Mouse (Mus musculus) cerebellum, adult 2 months (tissue): ENCODE data around the gene Mau2.
A peak's percentile ranks its signal among the peaks of the same experiment; 100 is the strongest.

Source experiments
- CTCF ChIP-seq: fragments of 200-500 bp; IDR thresholded peaks from 2 replicates; pipeline ENCODE4 v1.5.1; 2011; ENCODE audit warnings: low read depth, mild to moderate bottlenecking, control low read depth, low read length, moderate library complexity, borderline replicate concordance; ENCODE audit not compliant: insufficient read depth
- POLR2A ChIP-seq: fragments of 200-500 bp; IDR thresholded peaks from 2 replicates; pipeline ENCODE4 v1.6.1; 2011; ENCODE audit warnings: low read length, control low read depth, borderline replicate concordance; ENCODE audit not compliant: insufficient read depth

- TF ChIP-seq CTCF (peak; percentile 72), POLR2A (no peak)
These were observed 41.2 kb downstream of the Mau2 start for GRCm38 (mm10) chr8:70001176-70001891.
